Mouse (Mus musculus) common myeloid progenitor, adult 5-6 weeks (primary cell): ENCODE measurements around the gene Syndig1. TPM values are rescaled to one million over a fixed set of nuclear protein-coding genes. Genes with fewer than 3 reads are reported as not detected.

Experiments
- total RNA-seq: library from RNA; stranded (forward); fragments of 200-1000, 187-1606 nt; gene quantifications from 2 replicates; pipeline ENCODE4 v1.2.3, GENCODE M21; 2017

Syndig1 gene
- total RNA-seq, 1 experiment from 2014 or later: not detected

Other genes with a start within 250 kb of the Syndig1 start
- gene C530025M09Rik, start 2.0 kb downstream of the Syndig1 start, total RNA-seq: not detected in 2 replicates